Mouse (Mus musculus): ENCODE measurements around the gene Tspan3. TPM values are rescaled to one million over a fixed set of nuclear protein-coding genes. Genes with fewer than 3 reads are reported as not detected.
A peak's percentile ranks its signal among the peaks of the same experiment; 100 is the strongest.

The Tspan3 gene
- 402 and 410 TPM in 2 replicates for polyA plus RNA-seq (2012; rRNA removed)

DNA sequence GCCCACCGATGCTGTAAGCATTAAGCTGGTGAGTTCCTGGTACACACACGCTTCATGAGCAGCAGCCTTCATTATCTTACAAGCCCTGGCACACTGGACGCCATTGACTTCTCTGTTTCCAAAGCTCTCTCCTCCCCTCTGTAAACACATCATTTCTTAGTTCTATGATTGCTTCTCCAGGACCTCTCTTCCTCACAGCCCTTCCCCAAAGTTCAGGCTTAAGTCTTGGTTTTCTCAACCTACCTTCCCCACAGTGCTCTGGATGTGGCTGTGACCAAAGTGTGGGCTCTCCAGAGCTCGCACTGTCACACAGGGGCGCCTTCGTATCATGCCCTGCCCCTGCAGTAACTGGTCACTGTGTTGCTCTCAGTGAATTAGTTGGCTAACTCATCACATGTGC, at the start of gene Tspan3:
TSS of gene Tspan3 (minus strand) at position 101 of the 400 bp plus-strand sequence.
- no peak for DNase-seq (ENCODE audit: low read depth)

DNA sequence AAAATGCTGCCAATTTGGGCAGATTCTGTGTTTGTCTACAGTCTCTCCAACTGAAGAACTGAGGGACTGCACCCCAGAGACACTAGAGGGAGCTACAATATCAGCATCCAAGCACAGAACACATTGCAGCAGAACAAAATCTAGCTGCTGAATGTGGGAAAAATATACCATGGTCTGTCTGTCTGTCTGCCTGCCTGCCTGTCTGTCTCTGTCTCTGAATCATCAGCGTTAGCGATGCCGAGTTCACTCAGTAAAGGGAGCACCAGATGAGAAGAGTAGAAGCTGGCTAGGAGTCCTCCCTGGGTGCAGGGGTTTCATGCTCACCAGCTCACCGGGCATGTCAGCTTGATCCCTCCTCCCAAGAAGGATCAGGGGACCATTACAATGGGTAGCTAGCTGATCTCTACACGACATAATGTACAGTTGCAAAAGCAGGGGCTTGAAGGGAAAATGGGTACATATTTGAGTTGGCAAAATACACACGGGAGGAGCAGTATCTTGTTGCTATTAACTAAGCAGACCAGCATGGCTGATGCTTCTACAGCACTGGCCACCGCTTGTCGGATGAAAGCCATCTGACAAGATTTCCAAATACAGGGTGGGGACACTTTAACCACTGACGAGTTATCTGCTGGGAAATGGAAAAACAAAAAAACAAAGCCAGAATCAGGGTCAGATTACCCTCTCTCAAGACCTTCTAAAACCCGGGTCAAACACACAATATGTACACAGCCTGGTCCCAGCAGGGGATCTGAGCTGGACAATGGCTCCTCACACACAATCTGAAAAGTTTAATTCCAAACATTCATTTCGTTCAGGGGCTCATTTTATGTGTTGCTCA, 48.4 kb upstream of the Tspan3 start:
- DNase-seq (ENCODE audit: low read depth), result no peak

DNA sequence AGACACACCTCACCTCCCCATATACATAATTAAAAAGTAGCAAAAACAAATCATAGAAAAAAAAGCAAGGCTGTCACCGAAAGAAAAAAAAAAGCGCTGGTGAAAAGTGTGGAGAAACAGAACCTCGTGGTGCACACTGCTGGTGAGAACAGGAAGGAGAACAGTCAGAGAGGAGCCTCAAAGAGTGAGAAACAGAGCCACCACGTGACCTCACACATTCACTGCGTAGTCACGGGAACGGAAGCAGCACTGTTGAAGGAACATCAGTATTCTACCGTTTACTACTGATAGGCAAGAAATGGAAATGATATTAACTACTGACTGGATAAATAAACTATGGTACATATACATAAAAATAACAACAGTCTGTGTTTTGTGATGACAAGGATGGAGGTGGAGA, 43.5 kb upstream of the Tspan3 start:
- no peak for DNase-seq (ENCODE audit: low read depth)

DNA sequence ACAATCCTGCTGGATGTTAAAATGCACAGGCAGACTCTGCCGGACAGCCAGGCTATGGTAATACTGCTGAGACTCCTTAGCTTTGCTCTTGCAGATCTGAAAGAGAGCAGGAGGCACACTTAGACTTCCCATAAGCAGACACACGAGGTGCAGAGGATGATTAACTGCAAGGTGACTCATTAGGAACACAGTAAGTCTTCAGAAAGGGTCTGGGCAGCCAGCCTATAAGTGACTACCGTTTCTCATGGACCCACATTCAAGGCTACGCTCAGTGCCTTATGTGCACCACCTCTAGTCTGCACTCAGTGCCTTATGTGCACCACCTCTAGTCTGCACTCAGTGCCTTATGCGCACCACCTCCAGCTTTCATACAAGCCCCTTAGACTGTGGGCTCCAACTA, 42.2 kb upstream of the Tspan3 start:
- no peak for DNase-seq (ENCODE audit: low read depth)

DNA sequence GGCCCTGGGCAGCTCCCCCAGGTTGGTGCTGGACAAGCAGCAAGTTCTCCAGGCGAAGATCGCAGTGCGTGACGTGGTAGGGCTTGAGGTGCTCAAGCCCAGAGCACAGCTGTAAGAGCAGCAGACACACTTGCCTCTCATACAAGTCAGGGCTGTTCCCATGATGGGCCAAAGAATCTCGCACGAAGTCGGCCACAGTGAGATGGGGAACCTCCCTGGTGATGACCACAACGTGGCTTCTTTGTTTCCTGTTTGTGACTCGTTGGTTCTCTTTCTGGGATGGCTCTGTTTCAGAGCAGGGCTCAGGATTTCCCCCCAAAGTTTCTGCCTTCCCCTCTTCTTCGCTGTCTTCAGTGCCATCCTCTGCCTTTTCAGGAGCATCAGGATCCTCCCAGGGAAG, 41.8 kb upstream of the Tspan3 start:
- no peak for DNase-seq (ENCODE audit: low read depth)

DNA sequence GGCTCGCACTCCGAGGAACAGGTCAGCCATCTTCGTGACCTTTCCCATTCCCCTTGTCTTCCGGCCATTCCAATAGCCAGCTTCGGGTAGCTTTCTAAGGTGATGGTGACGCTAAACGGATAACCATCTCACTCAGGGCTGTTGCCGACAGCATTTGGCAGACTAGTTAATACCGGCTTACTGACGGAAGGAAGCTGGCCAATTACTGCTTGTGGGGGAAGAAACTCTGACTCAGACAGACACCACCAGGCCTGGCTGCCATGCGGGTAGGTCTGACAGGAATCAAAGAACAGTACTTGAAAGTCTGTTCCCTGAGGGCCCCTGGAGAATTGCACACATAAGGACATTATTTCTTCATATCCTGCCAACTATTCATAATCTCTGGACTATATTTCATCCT, 40.1 kb upstream of the Tspan3 start:
- DNase-seq (ENCODE audit: low read depth), result no peak

DNA sequence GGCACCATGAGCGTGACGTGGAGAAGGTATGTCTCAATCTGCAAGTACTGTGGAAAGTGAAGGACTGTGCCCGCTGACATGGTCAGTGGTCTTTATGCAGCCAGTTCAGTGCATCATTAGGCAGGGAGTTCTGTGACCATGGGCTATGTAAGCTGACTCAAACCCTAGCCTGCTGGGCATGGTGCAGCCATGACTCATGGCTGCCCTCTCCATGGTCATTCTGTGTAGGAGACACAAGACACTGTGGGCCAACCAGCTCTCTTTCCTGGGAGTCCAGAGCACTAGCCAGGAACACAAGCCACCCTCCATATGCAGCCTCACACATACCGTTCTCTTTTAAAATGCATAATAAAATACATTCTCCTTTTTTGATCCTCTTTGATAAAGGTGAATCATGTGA, 39.0 kb upstream of the Tspan3 start:
- DNase-seq (ENCODE audit: low read depth), result no peak

DNA sequence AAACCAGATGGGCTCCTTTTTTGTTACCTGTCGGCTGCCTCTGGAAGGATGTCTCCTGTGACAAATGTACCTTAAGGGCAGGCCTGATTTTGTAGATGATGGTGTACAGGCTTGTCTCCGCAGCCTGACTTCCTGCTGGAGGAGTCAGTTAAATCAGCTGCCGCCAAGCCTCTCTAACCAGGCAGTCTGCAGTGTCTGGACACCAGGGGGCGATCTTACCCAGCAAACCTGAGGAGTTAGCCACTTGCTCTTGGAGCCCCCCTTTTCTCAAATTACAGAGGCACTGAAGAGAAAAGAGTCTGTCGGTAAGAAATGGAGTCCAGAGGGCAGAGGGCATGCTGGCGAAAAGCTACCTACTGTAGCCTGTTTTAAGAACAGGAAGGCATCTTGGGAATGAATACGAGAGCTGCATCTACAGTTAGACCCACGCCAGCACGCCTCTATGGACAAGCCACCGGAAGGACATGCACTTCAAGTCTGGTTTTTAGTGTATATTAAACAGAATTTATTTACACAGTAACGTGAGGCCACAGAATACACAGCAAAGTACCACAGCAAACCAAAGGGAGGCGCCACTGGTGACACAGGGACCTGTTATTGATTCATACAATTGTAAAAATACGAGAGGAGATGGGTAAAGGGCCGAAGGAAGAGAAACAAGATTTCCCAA, 35.5 kb upstream of the Tspan3 start:
- DNase-seq (ENCODE audit: low read depth), result no peak

DNA sequence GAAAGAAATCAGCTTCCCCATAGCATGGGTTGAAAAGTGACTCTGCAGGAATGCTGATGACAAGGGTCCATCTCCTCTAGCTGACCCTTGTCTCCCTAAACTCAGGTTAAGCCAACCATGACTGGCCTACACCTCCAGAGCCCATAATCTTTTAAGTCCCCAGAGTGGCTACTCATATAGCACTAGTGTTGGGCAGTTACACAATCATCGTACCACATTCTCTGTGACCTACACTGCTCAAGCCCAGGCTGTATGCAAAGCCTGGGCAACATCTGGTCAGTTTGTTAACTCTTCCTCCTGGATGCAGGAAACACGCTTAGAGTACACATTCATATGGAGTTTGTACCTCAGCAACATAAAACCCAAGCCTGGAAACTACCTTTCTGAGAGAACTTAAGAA, 34.9 kb upstream of the Tspan3 start:
- DNase-seq (ENCODE audit: low read depth), result no peak

DNA sequence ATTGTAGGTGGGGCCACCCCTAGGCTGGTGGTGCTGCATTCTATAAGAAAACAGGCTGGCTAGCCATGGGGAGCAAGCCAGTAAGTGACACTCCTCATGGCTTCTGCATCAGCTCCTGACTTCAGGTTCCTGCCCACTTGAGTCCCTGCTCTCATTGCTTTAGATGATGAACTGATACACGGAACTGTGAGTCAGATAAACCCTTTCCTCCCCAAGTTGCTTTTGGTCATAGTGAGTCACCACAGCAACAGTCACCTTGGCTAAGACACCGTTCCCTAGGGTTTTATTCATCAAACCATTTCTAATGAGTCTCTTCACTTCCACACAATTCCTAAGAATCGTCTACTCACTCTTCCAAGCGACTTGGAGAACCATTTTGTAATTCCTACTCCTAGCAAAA, 31.6 kb upstream of the Tspan3 start:
- no peak for DNase-seq (ENCODE audit: low read depth)

DNA sequence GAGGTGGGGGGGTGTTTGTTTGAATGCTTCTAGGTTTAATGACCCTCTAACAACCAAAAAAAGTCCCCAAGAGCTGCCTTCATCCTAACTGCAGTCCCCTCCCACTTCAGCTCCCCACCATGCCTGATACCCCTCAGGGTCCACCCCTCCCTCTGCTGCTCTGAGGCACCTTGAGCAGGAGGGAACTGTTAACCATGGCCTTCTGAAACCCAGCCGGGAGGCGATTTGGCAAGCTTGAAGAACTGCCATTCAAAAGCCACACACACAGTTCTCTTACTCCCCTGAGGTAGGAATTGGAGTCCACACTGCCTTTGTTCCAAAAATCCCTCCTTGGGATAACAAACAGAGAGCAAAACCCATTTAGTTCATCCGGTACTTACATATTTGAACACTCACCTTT, 29.9 kb upstream of the Tspan3 start:
- DNase-seq (ENCODE audit: low read depth), result no peak

DNA sequence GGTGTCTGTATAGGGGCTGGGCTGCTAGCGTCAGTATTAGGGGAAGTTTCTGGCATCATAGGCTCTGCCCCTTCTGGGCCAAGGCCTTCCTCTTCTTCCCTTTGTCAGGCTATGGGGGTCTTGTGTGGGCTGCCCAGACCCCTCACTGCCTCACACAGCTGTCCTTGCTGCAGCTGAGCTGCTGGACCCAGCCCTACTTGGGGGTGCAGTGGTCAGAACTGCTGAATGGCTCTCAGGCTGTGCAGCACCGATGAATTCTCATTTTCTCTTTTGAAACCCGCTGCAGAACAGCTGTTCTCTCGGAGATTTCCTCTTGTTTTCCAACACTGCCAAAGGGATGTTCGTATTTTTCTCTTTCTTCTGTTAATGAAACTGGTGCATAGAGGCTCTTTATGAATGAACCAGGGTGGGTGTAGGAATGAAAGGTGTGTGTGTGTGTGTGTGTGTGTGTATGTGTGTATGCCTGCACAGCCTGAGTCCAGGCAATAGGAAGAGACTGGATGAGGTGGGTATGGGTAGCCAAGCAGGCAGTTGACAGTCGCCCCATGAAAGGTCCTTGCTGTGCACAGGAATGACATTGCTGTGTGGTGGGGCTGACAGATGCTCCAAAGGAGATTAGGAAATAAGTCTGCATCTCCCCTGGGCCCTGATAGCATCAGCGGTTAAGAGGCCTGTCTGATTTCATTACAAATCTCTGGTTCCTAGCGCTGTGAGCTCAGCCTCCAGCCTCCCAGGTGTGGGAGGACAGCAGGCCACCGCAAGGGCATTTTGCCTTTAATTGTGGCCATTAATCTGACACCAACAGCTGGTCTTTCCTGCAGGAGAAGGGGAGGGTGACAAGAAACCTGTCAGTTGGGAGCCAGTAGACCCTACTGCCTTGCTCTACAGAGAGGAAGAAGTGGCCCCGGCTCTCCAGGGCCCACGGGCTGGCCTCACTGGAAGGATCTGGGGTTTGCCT, 26.5 kb upstream of the Tspan3 start:
- no peak for DNase-seq (ENCODE audit: low read depth)

DNA sequence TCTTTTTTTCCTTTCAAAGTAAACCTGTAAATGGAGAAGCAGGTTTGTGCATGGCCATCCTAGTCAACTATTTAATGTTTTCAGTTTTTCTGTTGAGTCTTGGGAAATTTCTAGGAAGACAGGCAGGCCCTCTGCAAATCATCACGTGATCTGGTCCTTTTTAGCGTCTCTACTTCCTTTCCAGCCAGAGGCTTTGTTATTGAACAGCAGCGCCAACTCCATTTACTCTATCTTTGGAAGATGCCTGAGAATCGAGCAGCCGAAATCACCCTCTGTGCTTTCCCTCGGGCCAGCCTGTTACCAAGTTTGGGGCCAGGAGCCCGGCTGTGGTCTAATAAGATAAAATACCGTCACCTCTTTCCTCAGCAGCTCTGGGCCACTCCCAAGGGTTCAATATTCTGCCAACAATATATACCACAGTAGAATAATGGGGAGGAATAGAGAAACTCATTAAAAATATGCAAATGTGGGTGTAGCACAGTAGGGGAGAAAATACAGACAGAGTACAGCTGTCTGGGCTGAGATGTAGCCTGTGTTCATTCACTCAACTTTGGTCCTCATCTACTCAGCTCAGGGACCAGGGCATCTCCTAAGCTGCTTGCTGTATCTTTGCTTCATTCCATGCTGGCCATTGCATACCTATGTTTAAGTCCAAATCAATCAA, 15.0 kb upstream of the Tspan3 start:
- no peak for DNase-seq (ENCODE audit: low read depth)

DNA sequence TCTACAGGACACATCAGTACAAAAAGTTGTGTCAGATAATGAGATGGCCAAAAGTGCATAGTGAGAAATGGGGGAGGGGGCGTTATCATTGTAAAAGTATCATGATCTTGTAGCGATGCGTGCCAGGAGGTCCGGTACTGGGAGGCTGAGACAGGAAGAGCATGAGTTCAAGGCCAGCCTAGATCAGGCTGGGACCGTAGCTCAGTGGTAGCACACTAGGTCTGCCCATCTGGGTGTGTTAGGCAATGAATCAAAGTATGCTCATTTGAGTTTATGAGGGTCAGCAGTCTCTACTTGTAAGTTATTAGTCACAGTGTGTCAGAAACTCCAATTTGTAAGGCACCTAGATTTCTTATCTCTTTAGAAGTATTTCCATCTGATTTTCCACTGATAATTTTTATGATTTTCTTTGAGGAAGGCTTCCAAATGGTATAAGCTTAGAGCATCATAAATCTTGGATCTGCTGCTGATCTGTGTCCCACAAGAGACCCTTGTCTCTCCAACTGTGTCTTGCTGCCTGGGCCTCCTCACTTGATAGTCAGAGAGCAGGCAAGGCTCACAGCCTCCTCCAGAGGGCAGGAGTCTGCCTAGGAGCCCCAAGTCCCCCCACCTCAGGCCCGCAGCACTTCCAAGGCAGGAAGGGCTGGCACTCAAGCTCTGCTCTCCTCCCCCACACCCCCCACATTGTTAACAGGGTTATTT, 14.3 kb upstream of the Tspan3 start:
- DNase-seq (ENCODE audit: low read depth), result no peak

DNA sequence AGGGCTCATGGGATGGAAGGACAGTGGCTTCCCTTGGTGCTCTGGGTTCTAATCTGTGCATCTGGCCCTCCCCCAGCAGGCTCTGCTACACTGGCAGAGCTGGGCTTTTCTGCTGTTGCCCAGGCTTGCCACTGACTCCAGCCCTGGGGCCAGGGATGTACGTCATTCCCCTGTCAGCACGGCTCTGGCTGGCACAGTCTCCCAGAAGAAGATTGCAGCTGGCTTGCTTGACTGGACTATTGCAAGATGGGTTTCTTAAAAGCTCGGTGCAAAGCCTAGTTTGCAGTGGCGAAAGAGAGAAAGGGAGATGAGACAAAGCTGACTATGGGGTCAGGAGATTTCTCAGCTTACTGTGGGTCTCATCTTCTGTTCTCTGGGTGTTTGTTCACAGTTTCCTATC, 12.1 kb upstream of the Tspan3 start:
- peak; percentile 84 for DNase-seq (ENCODE audit: low read depth)

DNA sequence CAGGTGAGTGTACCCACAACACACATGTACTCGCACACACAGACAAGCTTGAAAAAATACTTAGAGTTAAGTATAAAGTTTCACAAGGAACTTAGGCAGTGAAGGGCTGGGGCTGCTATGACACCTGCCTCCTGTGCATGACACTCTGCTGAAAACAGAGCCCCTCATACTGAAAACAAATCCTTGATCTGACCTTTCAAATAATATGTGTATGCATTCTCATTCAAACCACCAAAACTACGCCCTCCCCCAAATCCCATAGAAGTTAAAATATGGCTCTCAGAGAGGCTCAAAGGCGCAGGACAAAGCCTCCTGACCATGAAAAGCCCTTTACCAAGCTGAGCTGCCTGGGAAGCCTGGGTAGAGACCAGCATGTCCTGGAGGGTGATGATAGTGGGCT, 10.0 kb upstream of the Tspan3 start:
- no peak for DNase-seq (ENCODE audit: low read depth)

DNA sequence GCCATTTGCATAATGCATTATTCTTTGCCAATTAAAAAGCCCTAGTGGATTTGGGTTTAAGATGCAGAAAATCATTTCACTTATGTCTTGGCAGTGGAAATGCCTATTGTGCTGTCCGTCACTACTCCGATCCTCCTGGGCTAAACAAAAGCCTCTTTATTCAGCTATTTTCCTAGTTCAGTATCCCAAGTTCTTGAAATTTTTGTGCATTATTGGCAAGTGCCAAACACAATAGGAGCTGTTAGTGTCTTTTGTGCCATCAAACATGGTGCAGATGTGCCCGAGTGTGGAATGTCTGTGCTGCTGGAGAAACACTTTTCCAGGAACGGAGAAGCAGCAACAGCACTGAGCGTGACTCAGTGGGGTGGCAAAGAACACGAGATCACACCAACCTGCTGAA, 2.4 kb upstream of the Tspan3 start:
- no peak for DNase-seq (ENCODE audit: low read depth)

DNA sequence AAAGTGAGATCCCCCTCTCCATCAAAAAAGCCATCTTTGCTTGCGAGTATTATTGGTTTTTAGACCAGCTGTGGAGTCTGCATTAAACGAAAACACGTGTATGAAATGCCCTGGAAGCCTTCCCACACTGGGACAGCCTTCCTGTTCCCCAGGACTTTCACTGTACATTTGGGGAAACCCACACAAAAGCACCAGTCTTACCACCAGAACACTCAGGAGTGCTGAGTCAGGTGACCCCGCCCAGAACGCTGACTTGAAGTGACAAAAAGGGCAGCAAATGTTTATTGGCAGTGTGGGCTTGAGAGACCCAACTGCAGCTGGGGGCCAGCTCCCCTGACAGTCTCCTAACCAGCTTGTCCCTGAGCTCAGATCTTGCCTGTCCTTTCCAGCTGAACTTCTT, 884 bp upstream of the Tspan3 start:
- DNase-seq (ENCODE audit: low read depth), result no peak

DNA sequence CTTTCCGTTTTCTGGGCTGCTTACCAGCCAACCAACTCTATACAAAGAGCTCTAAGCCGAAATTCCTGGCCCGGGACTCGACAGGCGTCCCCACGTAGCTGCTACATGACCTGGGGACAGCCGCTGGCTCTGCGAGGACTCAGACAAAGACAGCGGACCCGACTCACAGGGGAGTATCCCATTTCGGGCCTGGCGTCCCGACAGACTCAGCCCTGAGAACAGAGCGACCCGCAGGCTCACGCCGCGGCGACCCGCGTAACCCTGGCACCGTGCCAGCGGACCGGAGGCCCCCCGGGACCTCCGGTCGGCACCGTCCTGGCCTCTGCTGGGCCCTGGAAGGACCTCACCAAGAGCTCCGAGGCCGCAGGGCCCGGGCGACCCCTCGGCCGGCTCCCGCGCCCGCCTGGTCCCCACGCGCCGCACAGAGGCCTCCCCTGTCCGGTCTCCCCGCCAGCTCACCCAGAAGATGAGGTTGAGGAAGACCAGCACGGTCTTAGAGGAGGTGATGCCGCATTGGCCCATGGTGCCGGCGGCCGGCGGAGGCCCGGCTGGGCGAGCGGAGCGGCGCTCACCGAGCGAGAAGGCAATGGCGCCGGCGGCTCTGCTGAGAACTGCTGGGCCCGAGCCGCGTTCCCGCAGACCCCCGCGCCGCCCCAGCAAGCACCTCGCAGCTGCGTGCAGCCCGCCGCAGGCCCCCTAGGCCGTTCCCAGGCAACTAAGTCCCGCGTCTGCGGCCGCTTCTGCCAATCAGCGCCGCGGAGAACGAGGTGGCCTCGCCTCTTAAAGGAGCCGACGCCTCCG, 4.7 kb downstream of the Tspan3 start:
- DNase-seq (ENCODE audit: low read depth), result no peak

DNA sequence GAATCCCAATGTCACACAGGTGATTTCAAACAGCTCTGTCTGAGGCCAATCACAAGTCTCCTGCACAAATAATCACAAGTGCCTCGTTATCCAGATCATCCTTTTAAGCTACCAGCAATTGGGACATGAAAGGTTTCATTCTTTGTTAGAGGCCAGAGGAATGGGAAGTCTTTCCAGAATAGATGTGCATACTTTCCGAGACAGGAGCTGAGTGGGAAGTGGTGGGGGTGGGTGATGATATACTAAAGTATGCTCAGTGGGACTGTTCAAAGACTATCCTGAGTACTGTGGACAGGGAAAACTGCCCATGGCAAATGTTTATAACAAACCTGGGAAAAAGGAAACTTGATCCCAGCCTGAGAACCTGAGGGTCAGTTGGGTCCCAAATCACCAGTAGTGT, 5.8 kb downstream of the Tspan3 start:
- no peak for DNase-seq (ENCODE audit: low read depth)

All from gonadal fat pad, adult 2 months (tissue).